Mouse (Mus musculus): ENCODE data around the gene Mul1. TPM values are rescaled to one million over a fixed set of nuclear protein-coding genes. Genes with fewer than 3 reads are reported as not detected.

The Mul1 gene
- polyA plus RNA-seq, 1 experiment from 2014 or later: 24.3 TPM

DNA sequence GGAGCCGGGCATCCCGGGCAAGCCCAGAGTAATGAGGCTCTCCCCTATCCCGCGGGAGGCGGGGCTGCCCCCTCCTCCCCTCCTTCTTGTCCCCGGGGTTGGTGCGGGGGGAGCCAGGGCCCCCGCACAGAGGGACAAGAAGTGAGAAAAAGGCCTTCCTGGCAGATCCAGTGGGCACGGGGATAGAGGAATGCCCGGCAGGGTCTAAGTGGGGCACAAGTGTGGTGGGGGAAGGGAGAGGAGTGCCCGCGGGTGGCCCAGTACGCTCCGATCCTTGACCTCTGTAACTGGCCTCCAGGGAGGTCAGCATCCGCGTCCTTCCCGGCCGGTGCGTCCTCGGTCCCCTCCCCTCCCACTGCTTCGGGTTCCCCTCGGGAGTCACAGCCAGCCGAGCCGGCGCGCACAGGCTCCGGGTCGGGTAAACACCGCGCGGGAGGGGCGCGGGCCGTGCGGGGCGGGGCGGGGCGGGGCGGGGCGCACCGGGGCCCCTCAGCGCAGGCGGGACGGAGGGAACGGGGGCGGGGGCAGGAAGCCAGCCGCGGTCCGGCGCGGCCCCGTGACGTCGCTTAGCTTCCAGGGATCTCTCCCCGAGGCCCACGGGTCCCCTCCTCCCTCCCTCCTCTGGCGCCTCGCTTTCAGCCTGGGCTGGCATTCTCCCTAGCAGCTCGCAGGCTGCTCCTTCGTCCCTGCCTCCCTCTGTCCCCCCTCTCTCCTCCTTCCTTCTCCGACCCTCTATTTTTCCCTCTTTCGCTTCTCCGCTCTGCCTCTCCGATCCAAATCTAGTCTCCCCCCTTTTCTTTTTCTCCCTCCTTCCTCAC lies 19.5 kb downstream of the Mul1 start, which contains the start of gene Camk2n1:
Camk2n1 (plus strand) TSS at position 562 of the 818 bp plus-strand sequence.
- DNase-seq (ENCODE audit: low read depth, low spot score) (no peak), ATAC-seq (peak; percentile 55)
- no peaks in the 10 kb centered on the region for H3K27me3 ChIP-seq
- in situ Hi-C loops (cut with MboI; ENCODE audit: low pct_unique_long_range_greater_than_20kb): no loop called here
- POLR2A ChIA-PET: no interaction called here
- no peak for TF ChIP-seq CTCF (IDR thresholded peaks at IDR 0.05)
- CTCF ChIA-PET: interaction anchor here (0.9 kb wide), 1 partner anchor 107 kb away, joined by 3 read pairs; no protein-coding TSS in a partner anchor

DNA sequence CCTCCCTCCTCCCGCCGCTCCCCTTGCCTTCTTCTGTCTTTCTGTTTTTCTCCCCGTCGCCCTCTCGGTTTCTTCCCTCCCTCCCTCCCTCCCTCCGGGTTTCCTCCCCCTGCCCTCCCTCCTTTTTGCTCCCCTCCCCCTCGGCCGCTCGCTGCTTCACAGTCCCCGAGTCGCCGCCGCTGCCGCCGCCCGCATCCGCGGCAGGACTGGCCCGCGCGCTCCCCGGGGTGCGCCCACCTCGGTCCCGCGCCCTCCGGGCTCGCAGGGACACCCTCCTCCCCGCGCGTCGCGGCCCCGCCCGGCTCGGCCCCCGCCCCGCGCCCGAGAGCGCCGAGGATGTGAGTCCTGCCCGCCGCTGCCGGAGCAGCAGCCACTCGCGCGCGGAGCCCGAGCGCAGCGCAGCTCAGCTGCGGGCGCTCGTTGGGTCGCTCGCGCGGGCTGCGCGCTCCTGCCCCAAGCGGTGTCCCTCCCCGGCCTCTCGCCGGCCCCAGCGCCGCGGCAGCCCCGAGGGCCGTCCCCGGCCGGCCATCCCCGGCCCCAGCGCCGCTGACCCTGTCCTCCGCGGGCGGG lies 20.2 kb downstream of the Mul1 start:
- CTCF ChIA-PET: no interaction called here

DNA sequence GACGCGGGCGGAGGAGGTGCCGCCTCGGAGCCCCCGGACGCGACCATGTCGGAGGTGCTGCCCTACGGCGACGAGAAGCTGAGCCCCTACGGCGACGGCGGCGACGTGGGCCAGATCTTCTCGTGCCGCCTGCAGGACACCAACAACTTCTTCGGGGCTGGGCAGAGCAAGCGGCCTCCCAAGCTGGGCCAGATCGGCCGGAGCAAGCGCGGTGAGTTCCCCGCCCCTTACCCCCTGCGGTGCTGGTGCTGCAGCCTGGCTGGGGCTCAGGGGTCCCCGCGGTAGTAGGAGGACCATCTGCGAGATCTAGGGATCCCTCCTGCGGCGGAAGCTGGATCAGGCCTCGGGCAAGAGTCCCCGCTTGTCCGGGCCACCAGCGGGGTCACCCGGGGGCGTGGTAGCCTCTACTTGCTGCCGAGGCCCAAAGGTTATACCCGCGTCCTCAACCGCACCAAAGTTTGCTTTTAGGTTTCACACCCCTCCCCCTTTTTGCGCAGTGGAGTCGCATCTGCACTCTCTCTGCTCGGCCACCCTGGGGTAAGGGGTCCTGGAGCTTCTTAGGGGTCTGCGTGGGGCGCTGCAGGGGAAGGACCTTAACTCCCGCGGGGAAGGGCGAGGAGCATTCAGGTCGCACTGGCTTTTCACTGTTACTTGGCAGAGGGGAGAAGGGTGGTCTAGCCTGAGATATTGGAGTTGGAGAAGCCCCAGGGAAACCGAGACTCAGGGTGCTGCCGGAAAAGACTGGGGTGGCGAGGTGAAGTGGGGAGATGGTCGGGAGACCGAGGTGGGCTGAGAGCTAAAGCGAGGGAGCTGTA lies 20.9 kb downstream of the Mul1 start:
- POLR2A ChIA-PET: interaction anchor here (0.8 kb wide), 1 partner anchor 40 kb away, joined by 3 read pairs; no protein-coding TSS in a partner anchor
- CTCF ChIA-PET: no interaction called here
- in situ Hi-C loops (cut with MboI; ENCODE audit: low pct_unique_long_range_greater_than_20kb): no loop called here

More for the DNA sequence above, 20.2 kb downstream of the Mul1 start:
- no peaks in the 10 kb centered on the region for H3K27me3 ChIP-seq
- in situ Hi-C loops (cut with MboI; ENCODE audit: low pct_unique_long_range_greater_than_20kb): no loop called here
- TF ChIP-seq CTCF (IDR thresholded peaks at IDR 0.05): no peak
- POLR2A ChIA-PET: interaction anchor here (0.8 kb wide), 1 partner anchor 40 kb away, joined by 3 read pairs; no protein-coding TSS in a partner anchor
- ATAC-seq: peak; percentile 36
- DNase-seq (ENCODE audit: low read depth, low spot score): no peak

DNA sequence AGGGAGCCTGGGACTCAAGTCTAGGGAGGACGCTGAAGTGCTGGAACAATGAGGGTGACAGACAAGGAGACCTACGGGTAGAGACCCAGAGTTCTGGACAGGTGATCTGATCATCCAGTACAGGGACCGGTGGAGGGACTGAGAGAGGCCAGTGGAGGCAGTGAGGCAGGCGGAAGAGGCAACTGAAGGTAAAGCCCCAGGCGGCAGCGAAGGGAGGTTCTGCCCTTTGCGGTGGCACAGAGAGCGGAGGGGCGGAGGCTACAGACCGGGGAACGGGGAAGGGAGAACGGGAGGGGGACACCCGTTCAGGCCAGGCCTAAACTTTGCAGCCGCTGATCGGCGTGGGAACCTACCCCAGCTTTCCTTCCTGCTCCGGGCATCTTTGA lies 21.5 kb downstream of the Mul1 start:
- ChIA-PET POLR2A (interaction anchor here (0.6 to 0.7 kb wide), 2 partner anchors 11 to 115 kb away, joined by 4 read pairs; no protein-coding TSS in a partner anchor), CTCF (no interaction called here)
- TF ChIP-seq CTCF (IDR thresholded peaks at IDR 0.05): no peak
- DNase-seq (ENCODE audit: low read depth, low spot score) (no peak), ATAC-seq (no peak)
- H3K27me3 ChIP-seq: no peaks in the 10 kb centered on the region
- in situ Hi-C loops (cut with MboI; ENCODE audit: low pct_unique_long_range_greater_than_20kb): no loop called here

More for the DNA sequence above, 20.9 kb downstream of the Mul1 start:
- DNase-seq (ENCODE audit: low read depth, low spot score): no peak
- H3K27me3 ChIP-seq: no peaks in the 10 kb centered on the region
- ATAC-seq: no peak
- no peak for TF ChIP-seq CTCF (IDR thresholded peaks at IDR 0.05)

DNA sequence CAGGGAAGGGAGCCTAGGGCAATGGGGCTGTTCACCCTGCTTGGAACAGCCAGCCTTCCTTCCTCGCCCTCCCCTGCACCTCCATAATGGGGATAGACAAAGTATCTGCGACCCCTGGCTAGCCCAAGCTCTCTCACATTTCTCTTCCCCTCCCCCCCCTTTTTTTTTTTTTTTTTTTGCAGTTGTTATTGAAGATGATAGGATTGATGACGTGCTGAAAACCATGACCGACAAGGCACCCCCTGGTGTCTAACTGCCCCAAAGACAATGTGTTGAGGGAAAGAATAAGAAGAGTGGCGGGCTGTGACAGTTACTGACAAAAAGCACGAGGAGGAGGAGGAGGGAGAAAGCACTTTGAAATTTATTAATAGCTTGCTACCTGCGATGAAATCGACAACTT lies 22.1 kb downstream of the Mul1 start:
- ChIA-PET CTCF (no interaction called here), POLR2A (interaction anchor here (0.6 to 0.7 kb wide), 2 partner anchors 10 to 114 kb away, joined by 4 read pairs; no protein-coding TSS in a partner anchor)
- TF ChIP-seq CTCF (IDR thresholded peaks at IDR 0.05): no peak
- no peak for DNase-seq (ENCODE audit: low read depth, low spot score)
- in situ Hi-C loops (cut with MboI; ENCODE audit: low pct_unique_long_range_greater_than_20kb): no loop called here
- no peak for ATAC-seq
- H3K27me3 ChIP-seq: no peaks in the 10 kb centered on the region

DNA sequence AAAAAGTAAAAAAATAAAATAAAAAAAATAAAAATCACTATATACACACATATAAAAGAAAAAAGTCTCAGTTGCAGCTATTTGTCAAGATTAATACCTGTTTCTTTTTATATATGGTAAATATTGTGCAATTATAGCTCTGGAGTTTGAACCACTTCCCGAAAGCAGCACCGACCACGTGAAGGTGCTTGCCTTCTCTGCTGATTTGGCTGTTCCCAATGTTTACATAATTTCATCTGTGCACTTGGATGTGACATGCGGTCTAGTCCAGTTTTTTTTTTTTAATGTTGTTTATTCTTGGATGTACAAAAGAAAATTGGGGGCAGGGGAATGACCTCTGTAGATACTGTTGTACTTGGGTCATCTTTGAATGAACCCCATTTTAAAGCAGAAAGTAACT lies 22.6 kb downstream of the Mul1 start:
- DNase-seq (ENCODE audit: low read depth, low spot score): no peak
- ATAC-seq: no peak
- H3K27me3 ChIP-seq: no peaks in the 10 kb centered on the region
- ChIA-PET CTCF (no interaction called here), POLR2A (no interaction called here)
- in situ Hi-C loops (cut with MboI; ENCODE audit: low pct_unique_long_range_greater_than_20kb): no loop called here
- no peak for TF ChIP-seq CTCF (IDR thresholded peaks at IDR 0.05)

DNA sequence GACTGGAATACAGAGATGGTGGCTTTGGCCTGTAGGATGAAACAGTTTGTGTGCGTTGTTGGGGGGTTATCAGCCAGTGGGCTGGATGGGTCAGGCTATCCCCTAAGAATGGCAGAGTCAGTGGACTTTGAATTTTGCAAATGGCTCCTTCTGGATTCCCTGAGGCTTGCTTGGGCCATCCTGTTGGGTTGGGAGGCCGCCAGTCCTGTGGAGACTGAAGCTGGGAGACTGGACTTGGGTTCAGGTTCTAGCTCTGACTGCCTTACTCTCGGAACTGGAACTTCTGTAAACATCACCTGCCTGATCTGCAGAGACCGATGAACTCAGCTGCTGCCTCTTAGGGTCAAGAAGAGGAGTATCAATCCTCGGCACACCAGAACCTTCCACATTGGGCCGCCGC lies 23.7 kb downstream of the Mul1 start:
- ChIA-PET POLR2A (no interaction called here), CTCF (interaction anchor here (1.4 kb wide), 1 partner anchor 104 kb away, joined by 5 read pairs; no protein-coding TSS in a partner anchor)
- ATAC-seq: no peak
- TF ChIP-seq CTCF (IDR thresholded peaks at IDR 0.05): no peak
- in situ Hi-C loops (cut with MboI; ENCODE audit: low pct_unique_long_range_greater_than_20kb): no loop called here
- no peaks in the 10 kb centered on the region for H3K27me3 ChIP-seq
- no peak for DNase-seq (ENCODE audit: low read depth, low spot score)

DNA sequence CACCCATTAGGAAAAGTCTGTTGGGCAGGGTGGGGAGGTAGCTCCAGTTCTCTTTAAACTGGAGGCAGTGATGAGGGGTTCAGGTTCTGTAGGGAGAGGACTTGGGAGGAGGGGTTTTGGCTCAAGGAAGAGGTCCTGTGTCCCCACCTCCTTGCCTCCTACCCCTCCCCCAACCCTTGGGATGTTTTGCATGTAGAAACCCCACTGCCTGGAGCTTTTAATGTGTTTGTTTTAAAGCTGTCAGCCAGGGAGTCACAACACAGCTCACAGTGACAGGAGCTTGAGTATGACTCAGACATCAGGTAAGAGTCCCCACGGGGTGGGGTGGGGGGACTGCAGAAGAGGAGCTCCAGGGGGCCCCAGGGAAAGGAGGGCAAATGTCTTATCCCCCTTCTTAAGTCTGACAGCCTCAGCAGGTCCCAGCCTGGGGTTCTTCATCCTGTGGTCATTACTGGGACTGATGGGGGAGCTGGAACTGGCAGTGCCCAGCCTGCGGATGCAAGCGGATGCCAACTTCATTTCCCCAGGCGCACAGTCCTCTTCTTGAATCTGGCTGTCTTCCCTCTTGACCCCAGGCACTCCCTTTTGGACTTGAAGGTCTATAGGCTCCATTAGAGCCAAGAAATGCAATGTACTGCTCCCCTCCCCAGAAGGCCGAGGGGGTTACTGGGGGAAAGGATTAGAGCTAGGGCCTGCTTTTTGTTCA lies 24.4 kb downstream of the Mul1 start:
- CTCF ChIA-PET: interaction anchor here (1.3 to 1.9 kb wide), 3 partner anchors 12 to 103 kb away, joined by 4 to 11 read pairs (median 5); no protein-coding TSS in a partner anchor
- ATAC-seq (no peak), DNase-seq (ENCODE audit: low read depth, low spot score) (no peak)
- POLR2A ChIA-PET: no interaction called here
- no peaks in the 10 kb centered on the region for H3K27me3 ChIP-seq
- in situ Hi-C loops (cut with MboI; ENCODE audit: low pct_unique_long_range_greater_than_20kb): no loop called here
- TF ChIP-seq CTCF (IDR thresholded peaks at IDR 0.05): no peak

DNA sequence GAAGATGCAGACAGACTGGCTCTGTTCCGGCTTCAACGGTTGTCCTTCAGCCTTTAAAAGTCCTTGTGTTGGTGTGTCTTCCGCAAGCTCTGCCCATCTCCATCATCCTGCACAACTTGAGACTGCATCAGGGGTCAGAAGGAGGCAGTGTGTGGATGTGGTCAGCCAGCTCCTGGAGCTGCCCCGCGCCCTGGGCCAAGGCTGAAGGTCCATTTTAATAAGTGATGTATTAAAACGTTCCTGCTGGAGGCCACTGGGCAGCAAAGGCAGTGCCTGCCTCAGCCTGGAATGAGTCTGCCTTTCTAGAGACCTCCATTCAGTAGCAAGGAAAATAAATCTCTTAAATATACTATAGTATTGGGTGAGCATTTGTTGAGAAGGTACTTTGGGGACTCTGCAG lies 25.3 kb downstream of the Mul1 start:
- in situ Hi-C loops (cut with MboI; ENCODE audit: low pct_unique_long_range_greater_than_20kb): loop anchor here (5.0 kb wide), 1 partner anchor 48 kb away; no protein-coding TSS in a partner anchor
- peak; percentile 50 for ATAC-seq
- DNase-seq (ENCODE audit: low read depth, low spot score): no peak
- POLR2A ChIA-PET: no interaction called here
- no peaks in the 10 kb centered on the region for H3K27me3 ChIP-seq
- CTCF ChIA-PET: interaction anchor here (0.9 to 1.9 kb wide), 3 partner anchors 13 to 102 kb away, joined by 3 to 11 read pairs (median 4); no protein-coding TSS in a partner anchor
- no peak for TF ChIP-seq CTCF (IDR thresholded peaks at IDR 0.05)

DNA sequence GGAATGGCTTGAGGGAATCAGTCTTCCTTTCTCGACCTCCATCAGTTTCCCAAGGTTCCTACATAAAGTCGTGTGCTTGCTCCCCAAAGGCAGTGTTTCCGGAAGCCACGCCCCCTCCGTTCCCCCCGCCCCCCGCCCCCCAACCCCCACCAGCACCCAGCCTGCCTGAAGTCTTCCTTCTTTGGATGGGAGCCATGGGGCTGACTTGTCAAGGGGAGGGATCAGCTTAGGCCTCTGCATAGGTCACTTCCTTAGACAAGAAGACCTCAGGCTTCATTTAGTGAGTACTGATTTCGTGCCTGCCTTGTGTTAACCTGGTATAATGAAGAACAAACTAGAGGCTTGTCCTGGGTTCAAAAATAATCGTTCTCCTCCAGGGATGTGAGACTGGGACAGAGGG lies 26.4 kb downstream of the Mul1 start:
- DNase-seq (ENCODE audit: low read depth, low spot score): no peak
- in situ Hi-C loops (cut with MboI; ENCODE audit: low pct_unique_long_range_greater_than_20kb): loop anchor here (5.0 kb wide), 1 partner anchor 46 kb away; no protein-coding TSS in a partner anchor
- ChIA-PET POLR2A (no interaction called here), CTCF (interaction anchor here (1.1 to 1.9 kb wide), 2 partner anchors 14 to 36 kb away, joined by 3 to 11 read pairs; no protein-coding TSS in a partner anchor)
- H3K27me3 ChIP-seq: no peaks in the 10 kb centered on the region
- ATAC-seq: no peak
- TF ChIP-seq CTCF (IDR thresholded peaks at IDR 0.05): no peak
